Mouse (Mus musculus): ENCODE results near the gene Runx2. TPM values are rescaled to one million over a fixed set of nuclear protein-coding genes. Genes with fewer than 3 reads are reported as not detected.

The Runx2 gene
- polyA plus RNA-seq, 1 experiment from 2014 or later: 4.0 TPM

DNA sequence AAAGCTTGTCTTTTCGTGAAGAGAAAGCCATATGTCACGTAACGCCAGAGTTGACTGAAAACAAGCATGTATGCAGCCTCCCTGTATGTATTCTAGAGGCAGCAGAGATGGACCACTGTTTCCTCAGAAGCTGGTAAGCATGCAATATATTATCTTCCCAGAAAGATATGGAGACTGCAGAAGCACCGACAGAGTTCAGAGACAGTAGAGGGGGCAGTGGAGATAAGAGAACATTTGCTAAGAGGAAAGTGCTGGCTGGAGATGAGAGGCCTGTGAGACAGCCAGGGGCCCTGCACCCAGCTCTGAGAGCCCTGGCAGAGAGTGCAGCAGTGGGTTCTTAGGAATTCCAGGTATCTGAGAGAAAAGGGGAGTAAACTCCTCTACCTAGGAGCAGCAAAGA, 182.3 kb downstream of the Runx2 start:
- Histone ChIP-seq H3K4me3 (replicated peaks; ENCODE audit: low read depth, low read length) (no peak overlapping the region), H3K9ac (ENCODE audit: low read depth, low read length) (no peak overlapping the region), H3K27me3 (ENCODE audit: insufficient read depth, low read length) (no peaks in the 10 kb centered on the region), H3K36me3 (ENCODE audit: insufficient read depth, low read length) (no peaks in the 10 kb centered on the region), H3K4me1 (replicated peaks; ENCODE audit: insufficient read depth, low read length) (no peaks in the 10 kb centered on the region), H3K4me2 (ENCODE audit: low read length) (no peak overlapping the region), H3K9me3 (replicated peaks; ENCODE audit: low read length) (no peaks in the 10 kb centered on the region), H3K27ac (no peak overlapping the region)
- DNase-seq (ENCODE audit: low spot score) (no peak), ATAC-seq (replicated peaks; ENCODE audit: low FRiP score, low read depth) (no peak)
- 80% methylated on average over 4 of the region's 4 CpGs for WGBS
- no peak for TF ChIP-seq CTCF (IDR thresholded peaks at IDR 0.05; ENCODE audit: low read depth)

- WGBS: 80% methylated on average over 4 of the region's 4 CpGs
- DNase-seq (ENCODE audit: low spot score): no peak
- Histone ChIP-seq H3K36me3 (ENCODE audit: insufficient read depth, low read length) (no peaks in the 10 kb centered on the region), H3K27me3 (ENCODE audit: insufficient read depth, low read length) (no peaks in the 10 kb centered on the region), H3K9me3 (replicated peaks; ENCODE audit: low read length) (no peaks in the 10 kb centered on the region), H3K4me2 (ENCODE audit: low read length) (no peak overlapping the region), H3K27ac (no peak overlapping the region), H3K9ac (ENCODE audit: low read depth, low read length) (no peak overlapping the region), H3K4me3 (replicated peaks; ENCODE audit: low read depth, low read length) (no peak overlapping the region), H3K4me1 (replicated peaks; ENCODE audit: insufficient read depth, low read length) (no peaks in the 10 kb centered on the region)
- no peak for ATAC-seq (replicated peaks; ENCODE audit: low FRiP score, low read depth)
- TF ChIP-seq CTCF (IDR thresholded peaks at IDR 0.05; ENCODE audit: low read depth): no peak
Observed at GRCm38 (mm10) chr17:44631577-44631976, 183.0 kb downstream of the Runx2 start.

GRCm38 (mm10) chr17:44627317-44627716, 187.3 kb downstream of the Runx2 start:
- DNase-seq (ENCODE audit: low spot score): no peak
- no peaks in the 10 kb centered on the region for H3K4me1 ChIP-seq (replicated peaks; ENCODE audit: insufficient read depth, low read length)
- no peak for TF ChIP-seq CTCF (IDR thresholded peaks at IDR 0.05; ENCODE audit: low read depth)
- H3K27ac ChIP-seq: no peak overlapping the region
- no peak overlapping the region for H3K4me3 ChIP-seq (replicated peaks; ENCODE audit: low read depth, low read length)
- no peak for ATAC-seq (replicated peaks; ENCODE audit: low FRiP score, low read depth)
- H3K9me3 ChIP-seq (replicated peaks; ENCODE audit: low read length): no peaks in the 10 kb centered on the region
- H3K27me3 ChIP-seq (ENCODE audit: insufficient read depth, low read length): no peaks in the 10 kb centered on the region
- 88% methylated on average over 6 of the region's 6 CpGs for WGBS
- H3K9ac ChIP-seq (ENCODE audit: low read depth, low read length): no peak overlapping the region
- no peak overlapping the region for H3K4me2 ChIP-seq (ENCODE audit: low read length)
- no peaks in the 10 kb centered on the region for H3K36me3 ChIP-seq (ENCODE audit: insufficient read depth, low read length)

- H3K4me3 ChIP-seq (replicated peaks; ENCODE audit: low read depth, low read length): no peak overlapping the region
- no peaks in the 10 kb centered on the region for H3K9me3 ChIP-seq (replicated peaks; ENCODE audit: low read length)
- 61% methylated on average over 2 of the region's 2 CpGs for WGBS
- no peak for ATAC-seq (replicated peaks; ENCODE audit: low FRiP score, low read depth)
- DNase-seq (ENCODE audit: low spot score): peak; percentile 39
- H3K27me3 ChIP-seq (ENCODE audit: insufficient read depth, low read length): no peaks in the 10 kb centered on the region
- H3K4me2 ChIP-seq (ENCODE audit: low read length): 0 out of 2 replicates have a peak overlapping the region, but pooled peaks have one; percentile 15
- H3K4me1 ChIP-seq (replicated peaks; ENCODE audit: insufficient read depth, low read length): no peaks in the 10 kb centered on the region
- TF ChIP-seq CTCF (IDR thresholded peaks at IDR 0.05; ENCODE audit: low read depth): no peak
- no peaks in the 10 kb centered on the region for H3K36me3 ChIP-seq (ENCODE audit: insufficient read depth, low read length)
- H3K27ac ChIP-seq: no peak overlapping the region
- H3K9ac ChIP-seq (ENCODE audit: low read depth, low read length): no peak overlapping the region
Observed at GRCm38 (mm10) chr17:44623707-44624106, 190.9 kb downstream of the Runx2 start.

- Histone ChIP-seq H3K4me1 (replicated peaks; ENCODE audit: insufficient read depth, low read length) (no peaks in the 10 kb centered on the region), H3K27me3 (ENCODE audit: insufficient read depth, low read length) (no peaks in the 10 kb centered on the region), H3K9me3 (replicated peaks; ENCODE audit: low read length) (no peaks in the 10 kb centered on the region), H3K36me3 (ENCODE audit: insufficient read depth, low read length) (no peaks in the 10 kb centered on the region), H3K4me3 (replicated peaks; ENCODE audit: low read depth, low read length) (no peak overlapping the region), H3K9ac (ENCODE audit: low read depth, low read length) (no peak overlapping the region), H3K27ac (0 out of 2 replicates have a peak overlapping the region, but pooled peaks have one; percentile 22), H3K4me2 (ENCODE audit: low read length) (0 out of 2 replicates have a peak overlapping the region, but pooled peaks have one; percentile 15)
- ATAC-seq (replicated peaks; ENCODE audit: low FRiP score, low read depth) (no peak), DNase-seq (ENCODE audit: low spot score) (no peak)
- WGBS: 55% methylated on average over 8 of the region's 8 CpGs
- no peak for TF ChIP-seq CTCF (IDR thresholded peaks at IDR 0.05; ENCODE audit: low read depth)
Observed at GRCm38 (mm10) chr17:44623271-44623670, 191.3 kb downstream of the Runx2 start.

GRCm38 (mm10) chr17:44620456-44620855, 194.1 kb downstream of the Runx2 start:
- Histone ChIP-seq H3K9me3 (replicated peaks; ENCODE audit: low read length) (no peaks in the 10 kb centered on the region), H3K36me3 (ENCODE audit: insufficient read depth, low read length) (no peaks in the 10 kb centered on the region), H3K4me3 (replicated peaks; ENCODE audit: low read depth, low read length) (no peak overlapping the region), H3K4me1 (replicated peaks; ENCODE audit: insufficient read depth, low read length) (no peaks in the 10 kb centered on the region), H3K27me3 (ENCODE audit: insufficient read depth, low read length) (no peaks in the 10 kb centered on the region), H3K4me2 (ENCODE audit: low read length) (no peak overlapping the region), H3K9ac (ENCODE audit: low read depth, low read length) (no peak overlapping the region), H3K27ac (no peak overlapping the region)
- TF ChIP-seq CTCF (IDR thresholded peaks at IDR 0.05; ENCODE audit: low read depth): no peak
- 93% methylated on average over 2 of the region's 2 CpGs for WGBS
- DNase-seq (ENCODE audit: low spot score): no peak
- ATAC-seq (replicated peaks; ENCODE audit: low FRiP score, low read depth): no peak

DNA sequence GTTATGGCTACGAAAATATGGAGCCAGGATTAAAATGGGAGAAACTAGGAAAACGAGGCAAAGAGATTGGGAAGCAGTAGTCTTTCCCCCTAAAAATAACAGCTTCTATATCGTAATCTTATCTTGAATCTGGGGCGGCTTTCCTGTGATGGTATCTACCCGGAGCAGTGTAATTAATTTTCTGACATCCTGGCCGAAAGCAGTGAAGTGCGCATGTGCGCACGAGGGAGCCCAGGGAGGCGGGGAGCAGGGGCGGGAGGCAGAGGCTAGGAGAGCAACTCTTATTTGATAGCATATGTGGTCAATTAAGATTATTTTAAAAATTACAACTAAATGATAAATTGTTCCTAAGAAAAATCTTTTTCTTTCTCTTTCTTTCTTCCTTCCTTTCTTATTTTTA, 195.9 kb downstream of the Runx2 start:
- WGBS: 15% methylated on average over 11 of the region's 11 CpGs
- no peak overlapping the region for H3K9ac ChIP-seq (ENCODE audit: low read depth, low read length)
- DNase-seq (ENCODE audit: low spot score) (peak; percentile 72), ATAC-seq (replicated peaks; ENCODE audit: low FRiP score, low read depth) (no peak)
- TF ChIP-seq CTCF (IDR thresholded peaks at IDR 0.05; ENCODE audit: low read depth): no peak
- no peak overlapping the region for H3K4me3 ChIP-seq (replicated peaks; ENCODE audit: low read depth, low read length)
- no peaks in the 10 kb centered on the region for H3K4me1 ChIP-seq (replicated peaks; ENCODE audit: insufficient read depth, low read length)
- peak overlapping the region; percentile 60; the same call in 1 of the 2 replicates for H3K27ac ChIP-seq
- peak overlapping the region; percentile 44 for H3K4me2 ChIP-seq (ENCODE audit: low read length)
- no peaks in the 10 kb centered on the region for H3K9me3 ChIP-seq (replicated peaks; ENCODE audit: low read length)
- no peaks in the 10 kb centered on the region for H3K27me3 ChIP-seq (ENCODE audit: insufficient read depth, low read length)
- no peaks in the 10 kb centered on the region for H3K36me3 ChIP-seq (ENCODE audit: insufficient read depth, low read length)

Data from kidney, postnatal 0 days (tissue).